Mouse (Mus musculus) induced T-regulatory cell, adult 2 months (primary cell): ENCODE data around the gene Batf3.

Experiments used
- DNase-seq: peaks from one replicate; pipeline ENCODE4 v3.0.0-alpha.2; 2012; ENCODE audit warnings: low read depth

Batf3 gene

DNA sequence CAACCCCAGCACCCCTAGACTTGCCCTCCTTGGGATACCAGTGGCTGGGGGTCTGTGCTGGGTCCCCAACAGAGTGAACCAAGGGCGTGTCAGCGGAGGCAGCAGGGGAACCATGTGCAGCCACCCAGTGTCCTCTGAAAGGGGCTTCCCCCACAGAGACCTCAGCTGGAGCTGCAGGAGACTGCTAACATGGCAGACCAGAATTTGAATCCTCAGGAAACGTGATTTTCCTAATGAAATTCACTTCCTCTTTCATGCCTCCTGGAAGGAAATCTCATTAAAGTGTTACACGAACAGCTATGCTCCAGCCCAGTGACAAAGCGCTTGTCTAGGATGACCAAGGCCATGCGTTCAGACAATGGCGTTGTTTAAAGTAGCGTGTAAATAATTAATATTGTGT lies 10.7 kb upstream of the Batf3 start:
- no peak for DNase-seq

DNA sequence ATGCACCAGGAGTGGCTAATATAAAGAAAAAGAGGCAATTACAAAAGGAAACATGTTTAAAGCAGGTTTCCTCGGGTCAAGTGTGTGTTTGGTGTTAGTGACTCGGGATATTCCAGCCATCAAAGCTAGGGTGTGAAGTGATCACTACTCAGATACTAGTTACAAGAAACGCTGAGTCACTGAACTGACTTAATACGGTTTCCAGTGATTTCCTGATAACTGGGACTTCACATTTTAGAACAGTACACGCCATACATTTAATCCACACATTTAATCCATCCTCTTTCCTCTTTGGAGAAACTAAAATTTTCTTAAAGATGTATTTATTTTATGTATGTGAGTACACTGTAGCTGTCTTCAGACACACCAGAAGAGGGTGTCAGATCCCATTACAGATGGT lies 9.7 kb upstream of the Batf3 start:
- DNase-seq, result no peak

DNA sequence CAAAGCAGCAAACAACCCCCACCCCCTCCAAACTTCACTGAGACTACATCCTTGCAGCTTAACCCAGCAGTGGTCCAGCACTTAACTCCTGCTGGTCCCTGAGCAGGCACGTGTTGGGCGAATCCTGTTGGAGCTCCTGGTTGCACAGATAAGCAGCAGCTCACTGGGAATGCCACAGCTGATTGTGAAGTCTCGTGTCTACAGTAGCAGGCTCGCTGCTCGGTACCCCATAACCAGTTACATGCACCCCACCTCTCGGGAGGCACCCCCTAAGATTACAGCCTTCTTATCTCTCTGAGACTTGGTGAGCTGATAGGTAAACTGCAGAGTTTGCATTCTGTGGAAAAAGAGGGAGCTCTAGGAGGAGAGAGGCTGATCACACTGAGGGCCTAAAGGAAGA lies 8.3 kb upstream of the Batf3 start:
- DNase-seq, result no peak

DNA sequence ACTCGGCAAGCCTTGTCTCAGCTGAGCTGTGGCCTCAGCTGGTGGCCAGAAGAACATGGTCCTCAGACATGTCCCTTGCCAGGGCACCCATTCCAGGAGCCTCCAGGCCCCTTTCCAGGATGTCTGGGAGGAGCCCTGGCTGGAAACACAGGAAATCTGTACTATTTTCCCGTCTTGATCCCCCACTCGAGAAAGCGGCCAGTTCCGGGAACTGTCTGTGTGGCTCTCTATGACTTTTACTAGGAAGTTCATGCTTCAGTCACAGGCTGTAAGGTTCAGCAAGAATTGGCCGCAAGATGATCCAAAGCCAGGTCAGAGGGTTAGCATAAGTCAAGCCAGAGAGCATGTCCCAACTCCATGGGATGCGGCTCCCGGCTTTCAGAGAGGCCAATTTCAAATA lies 5.6 kb upstream of the Batf3 start:
- DNase-seq, result no peak

DNA sequence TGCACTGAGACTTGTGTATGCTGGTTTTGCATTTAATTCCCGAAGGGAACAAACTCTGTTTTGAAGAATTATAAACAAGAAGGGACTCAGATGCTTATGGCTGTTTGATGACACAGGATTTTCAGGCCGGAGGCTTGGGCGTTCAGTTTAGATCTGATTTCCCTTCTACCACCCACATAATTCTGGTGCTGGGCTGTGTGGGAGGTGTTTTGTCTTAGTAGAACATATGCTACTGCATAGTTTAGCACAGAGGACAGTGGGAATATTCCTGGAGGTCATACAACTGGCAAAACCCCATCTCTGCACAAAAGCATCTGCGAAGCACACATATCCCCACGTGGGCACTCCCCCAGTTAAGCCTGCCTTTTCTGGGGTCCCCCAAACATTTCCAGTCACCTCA lies 4.1 kb upstream of the Batf3 start:
- DNase-seq, result no peak

DNA sequence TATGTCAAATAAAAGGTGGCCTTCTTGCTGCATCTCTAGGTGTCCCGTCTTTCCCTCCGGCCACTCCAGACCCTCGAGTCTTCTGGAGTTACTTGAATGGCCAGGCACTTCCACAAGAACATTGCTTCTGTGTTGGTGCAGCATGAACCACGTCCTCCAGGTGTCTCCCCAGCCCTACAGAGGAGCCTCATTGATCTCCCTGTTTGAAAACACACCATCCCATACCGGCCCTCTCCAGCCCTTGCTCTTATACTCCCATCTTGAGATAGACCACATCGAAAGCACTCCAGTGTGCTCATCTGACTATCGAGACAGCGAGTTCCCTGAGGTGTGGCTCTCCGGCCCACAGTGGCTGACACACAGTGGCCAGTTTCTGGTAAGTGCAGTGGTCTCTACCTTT lies 2.6 kb upstream of the Batf3 start:
- peak; percentile 36 for DNase-seq

DNA sequence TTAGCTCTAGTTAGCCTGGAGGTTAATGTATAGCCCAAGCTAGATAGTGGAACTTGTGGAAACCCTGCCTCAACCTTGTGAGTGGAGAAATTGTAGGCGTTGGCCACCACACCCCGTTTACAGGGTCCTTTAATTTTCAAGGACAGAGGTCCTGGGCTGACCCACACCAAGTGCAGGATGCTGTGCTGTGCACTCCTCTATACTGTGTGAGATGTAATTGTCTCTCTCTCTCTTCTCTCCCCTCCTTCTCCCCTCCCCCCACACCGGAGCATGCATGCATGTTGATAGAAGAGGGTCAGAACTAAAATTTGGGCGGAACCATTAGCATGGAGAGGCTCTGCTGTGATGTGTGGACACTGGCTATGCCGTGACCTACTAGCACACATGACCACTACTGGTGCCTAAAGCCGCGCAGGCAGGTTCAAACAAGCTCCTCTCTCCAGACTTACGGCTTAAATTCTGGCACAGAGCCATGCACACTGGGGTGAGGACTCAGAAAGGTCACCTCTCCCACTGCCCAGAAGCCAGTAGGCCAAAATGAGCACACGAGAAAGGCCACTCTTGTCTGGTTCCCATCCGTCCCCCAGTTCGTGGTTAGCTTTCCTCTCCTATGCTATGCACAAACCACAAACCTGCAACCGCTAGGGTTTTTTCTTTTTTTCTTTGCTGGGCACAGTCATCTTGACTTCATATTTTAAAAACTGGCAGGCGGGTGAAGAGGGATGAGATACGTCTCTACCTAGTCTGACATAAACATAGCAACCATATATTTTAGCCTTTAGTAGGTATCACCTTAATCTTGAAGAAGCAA lies 571 bp upstream of the Batf3 start:
- peak; percentile 57 for DNase-seq

DNA sequence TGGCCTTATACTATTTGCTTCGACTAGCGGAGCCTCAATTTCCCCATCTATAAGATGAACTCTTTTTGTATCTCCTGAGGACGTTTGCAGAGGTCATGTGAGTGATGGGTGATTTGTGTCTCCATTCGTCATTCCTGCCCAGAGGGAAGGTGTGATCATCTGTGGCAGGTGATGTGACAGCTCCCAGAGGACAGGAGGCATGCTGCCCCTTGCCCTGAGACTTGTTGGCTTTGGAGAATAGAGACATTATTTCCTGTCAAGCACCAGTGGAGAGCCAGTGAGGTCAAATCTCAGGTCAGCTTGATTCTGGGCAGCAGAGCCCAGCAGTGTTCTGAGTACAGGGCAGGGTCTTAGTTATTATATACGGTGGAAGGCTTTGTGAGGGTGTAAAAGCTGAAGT lies 1.5 kb downstream of the Batf3 start:
- no peak for DNase-seq

DNA sequence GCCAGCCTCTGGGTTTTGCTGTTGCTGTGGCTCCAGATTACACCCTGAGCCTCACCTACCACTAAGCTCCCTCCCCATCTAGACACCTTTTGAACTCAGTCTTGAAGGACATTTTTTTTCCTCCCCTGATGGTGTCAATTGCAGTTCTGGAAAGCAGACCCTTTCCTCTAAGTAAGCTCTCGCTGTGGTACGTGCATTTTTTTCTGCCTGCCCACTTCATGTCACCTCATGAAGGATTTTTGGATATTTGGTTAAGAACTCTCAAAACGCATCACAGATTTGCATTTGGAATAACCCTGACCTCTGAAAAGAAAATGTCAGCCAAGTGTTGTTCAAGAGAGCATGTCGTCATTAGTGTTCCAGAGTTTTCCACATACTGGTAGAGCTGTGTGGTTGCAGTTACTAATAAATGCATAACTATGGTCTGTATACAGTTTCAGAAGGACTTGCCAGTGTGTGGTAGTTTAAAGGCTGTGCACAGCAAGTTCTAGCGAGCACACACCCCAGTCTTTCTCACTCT lies 2.2 kb downstream of the Batf3 start:
- no peak for DNase-seq

DNA sequence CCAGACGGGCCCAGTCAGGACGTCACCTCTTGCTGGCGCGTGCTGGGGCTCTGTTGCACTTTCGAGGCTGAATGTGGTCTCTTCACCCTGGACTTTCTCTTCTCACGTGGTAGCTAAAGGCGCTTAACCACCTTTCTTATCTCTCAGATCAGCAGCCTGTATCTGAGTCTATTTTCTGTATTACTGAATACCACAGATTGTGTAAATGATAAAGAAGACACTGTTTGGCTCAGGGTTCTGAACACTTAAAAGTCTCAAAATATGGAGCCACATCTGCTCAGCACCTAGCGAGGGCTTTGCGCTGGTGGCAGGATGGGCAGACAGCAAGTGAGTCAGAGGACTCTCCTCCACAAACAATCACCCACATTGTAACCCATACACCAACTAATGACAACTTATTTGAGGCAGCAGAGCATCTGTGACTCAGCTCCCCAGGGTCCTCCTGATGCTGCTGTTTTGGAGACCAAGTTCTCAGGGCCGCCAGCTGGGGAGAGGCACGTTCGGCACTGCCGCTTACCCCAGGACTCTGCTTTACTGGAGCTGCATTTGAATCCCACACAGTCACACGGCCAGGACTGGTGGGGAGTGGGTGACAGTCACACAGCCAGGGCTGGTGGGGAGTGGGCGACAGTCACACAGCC lies 5.2 kb downstream of the Batf3 start:
- DNase-seq, result peak; percentile 68

DNA sequence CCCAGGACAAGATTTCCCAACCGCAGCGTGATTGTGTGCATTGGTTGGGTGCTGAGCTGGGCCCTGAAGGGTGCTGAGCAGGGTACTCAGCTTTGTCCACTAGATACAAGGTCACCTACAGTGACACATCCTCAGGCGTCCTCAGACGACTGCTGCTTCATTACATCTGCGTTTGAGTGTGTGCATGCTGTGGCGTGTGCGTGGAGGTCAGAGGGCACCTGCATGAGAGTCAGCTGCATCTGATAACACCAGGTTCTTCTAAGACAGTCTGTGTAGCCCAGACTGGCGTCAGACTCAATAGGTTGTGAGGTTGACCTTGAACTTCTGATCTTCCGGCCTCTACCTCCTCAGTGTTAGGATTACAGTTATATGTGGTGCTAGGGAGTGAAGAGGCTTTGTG lies 7.6 kb downstream of the Batf3 start:
- DNase-seq, result no peak

DNA sequence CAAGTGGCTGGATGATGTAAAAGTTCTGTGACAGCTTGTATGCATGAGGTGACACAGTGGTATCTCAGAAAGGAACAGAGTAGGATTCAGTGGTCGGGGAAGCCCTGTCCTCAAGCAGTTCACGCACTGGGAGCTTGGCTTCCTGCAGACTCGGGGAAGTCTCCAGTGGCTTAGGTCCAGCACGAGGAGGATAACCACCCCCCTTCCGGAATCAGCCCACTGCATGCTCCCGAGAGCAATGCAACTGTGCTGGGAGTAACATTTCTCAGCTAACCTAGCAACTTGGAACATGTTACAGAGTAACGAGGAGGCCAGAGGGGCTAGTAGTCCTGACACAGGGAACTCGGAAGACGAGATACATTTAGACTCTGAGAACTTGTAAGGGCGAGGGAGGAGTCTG lies 9.7 kb downstream of the Batf3 start:
- DNase-seq, result no peak

DNA sequence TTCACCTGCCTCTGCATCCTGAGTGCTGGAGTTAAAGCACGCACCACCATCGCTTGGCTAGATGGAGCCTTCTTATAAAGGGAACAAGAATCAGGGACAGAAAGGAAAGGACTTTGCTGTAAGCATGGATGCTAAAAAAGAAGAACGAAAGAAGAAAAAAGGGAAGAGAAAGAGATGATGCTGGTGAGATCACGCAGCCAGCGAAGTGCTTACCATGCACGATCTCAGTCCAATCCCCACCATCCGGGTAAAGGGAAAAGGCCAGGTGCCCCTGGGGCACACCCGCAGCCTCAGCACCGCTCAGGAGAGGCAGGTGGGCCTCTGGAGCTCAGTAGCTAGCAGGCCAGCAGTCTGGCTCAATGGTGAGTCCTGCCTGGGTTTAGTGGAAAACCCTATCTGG lies 12.3 kb downstream of the Batf3 start:
- DNase-seq, result no peak

DNA sequence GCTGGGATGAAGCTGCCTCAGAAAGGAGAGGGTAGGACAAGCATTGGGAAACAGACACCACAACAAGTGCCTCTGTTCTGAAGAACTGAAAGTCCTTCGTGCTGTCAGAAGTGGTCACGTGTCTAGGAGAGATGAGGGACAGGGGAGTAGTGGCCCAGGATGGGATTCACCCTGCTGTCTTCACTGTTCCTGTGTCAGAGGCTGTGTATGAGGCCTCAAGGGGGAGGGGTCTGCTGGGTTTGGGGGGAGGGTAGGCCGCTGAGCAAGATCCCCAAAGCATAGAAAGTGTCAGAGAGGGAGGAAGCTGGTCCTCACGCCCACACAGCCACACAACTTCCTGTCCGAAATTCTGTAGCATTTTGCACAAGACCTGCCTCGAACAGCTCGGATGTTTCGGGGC lies 13.5 kb downstream of the Batf3 start:
- no peak for DNase-seq

DNA sequence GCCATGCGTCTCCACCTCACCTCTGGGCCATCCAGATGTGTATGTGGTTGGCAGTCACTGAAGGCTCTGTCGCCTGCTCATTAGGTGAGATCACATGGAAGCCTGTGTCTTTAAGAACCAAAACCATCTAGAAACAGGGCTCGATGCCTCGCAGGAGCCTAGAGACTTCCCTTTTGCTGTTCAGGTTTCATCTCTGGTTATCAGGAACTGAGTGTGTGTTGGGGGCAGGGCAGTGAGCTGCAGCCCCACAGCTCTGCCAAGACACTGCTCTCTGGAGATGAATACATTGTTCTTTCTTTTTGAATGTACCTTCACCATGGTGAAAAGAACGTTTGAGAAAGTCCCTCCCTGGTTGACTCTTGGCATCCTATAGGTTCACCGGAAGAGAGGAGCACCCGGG lies 17.2 kb downstream of the Batf3 start:
- no peak for DNase-seq

DNA sequence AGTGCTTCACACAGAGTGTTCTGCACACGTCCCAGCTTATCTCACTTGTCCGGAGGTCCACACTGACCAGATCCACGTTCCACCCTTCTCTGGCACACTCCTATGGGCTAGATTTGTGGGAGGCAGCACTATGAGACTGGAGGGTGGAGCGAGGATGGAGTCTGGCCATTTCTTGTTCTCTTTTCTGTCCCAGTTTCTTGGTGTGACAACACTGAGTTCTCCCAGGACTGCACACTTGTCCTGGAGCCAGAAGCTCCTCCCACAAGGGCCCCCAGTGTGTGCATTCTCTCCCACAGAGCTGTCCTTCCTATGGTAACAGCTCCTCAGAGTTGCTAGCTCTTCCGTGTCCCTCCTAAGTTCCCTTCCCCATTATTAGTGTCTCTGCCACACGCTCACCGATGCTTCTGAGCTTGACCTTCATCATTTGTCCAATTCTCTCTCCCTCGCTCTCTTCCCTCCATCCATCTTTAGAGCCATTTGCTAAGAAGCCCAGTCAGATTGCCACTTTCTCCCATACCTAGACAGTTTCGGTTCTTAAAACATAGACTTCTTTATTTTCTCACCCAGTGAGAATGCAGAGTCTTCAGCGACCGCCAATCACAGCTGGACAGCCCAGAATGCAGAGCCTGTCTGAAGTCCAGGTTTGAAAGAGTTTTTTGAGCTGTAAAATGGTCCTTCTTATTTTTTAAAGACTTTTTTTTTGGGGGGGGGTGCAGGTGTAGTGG lies 18.0 kb downstream of the Batf3 start:
- no peak for DNase-seq

DNA sequence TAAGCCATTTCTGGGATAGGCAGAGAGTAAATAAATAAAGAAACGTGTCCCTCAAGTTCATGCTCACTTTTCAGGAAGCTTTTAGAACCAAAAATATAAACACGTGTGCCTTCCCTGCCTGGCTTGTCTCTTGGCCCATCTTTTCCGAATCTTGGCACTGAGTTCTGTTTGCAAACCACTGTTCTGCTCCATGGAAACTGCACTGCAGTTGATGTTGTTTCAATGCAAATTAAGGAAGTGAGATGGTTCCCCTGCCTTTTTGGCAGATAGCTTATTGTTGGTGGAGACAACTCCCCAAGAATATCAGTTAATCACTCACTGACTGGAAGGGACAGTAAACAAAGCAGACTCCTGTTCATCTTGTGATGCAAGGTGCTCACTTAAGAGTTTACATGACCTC lies 25.1 kb downstream of the Batf3 start:
- DNase-seq, result no peak

DNA sequence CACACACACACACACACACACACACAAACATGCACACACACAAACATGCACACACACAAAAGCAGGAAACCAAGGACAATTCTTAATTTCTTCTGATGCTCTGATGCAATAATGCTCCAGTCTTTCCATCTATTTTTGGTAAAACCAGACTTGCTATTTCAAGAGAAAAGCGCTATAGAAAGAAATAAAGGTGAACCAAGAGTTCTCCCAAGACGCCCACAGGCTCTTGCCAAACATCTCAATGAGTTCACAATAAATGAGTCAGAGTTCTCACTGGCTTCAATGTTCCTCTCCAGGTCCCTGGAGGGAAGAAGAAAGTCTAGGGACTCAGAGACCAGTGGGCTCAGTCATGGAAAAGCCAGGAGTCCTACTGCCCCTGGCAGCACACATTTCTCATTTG lies 26.0 kb downstream of the Batf3 start:
- no peak for DNase-seq

DNA sequence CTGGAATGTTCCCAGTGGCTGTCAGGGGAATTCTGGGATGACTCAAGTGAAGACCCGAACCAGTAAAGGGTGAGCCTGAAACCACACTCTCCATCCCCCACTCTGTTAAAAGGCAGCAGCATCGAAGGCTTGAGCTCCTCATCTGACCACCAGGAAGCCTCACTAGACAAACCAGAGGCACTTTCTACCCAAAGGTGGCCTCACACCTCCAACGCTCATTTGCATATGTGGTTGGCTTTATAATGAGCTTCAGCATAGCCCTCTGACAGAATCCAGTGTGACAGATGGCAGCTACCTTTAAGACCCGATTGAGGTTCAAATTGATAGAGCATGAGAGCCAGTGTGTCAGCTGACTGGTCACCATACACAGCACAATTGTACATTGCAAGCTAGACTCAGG lies 26.6 kb downstream of the Batf3 start:
- no peak for DNase-seq

DNA sequence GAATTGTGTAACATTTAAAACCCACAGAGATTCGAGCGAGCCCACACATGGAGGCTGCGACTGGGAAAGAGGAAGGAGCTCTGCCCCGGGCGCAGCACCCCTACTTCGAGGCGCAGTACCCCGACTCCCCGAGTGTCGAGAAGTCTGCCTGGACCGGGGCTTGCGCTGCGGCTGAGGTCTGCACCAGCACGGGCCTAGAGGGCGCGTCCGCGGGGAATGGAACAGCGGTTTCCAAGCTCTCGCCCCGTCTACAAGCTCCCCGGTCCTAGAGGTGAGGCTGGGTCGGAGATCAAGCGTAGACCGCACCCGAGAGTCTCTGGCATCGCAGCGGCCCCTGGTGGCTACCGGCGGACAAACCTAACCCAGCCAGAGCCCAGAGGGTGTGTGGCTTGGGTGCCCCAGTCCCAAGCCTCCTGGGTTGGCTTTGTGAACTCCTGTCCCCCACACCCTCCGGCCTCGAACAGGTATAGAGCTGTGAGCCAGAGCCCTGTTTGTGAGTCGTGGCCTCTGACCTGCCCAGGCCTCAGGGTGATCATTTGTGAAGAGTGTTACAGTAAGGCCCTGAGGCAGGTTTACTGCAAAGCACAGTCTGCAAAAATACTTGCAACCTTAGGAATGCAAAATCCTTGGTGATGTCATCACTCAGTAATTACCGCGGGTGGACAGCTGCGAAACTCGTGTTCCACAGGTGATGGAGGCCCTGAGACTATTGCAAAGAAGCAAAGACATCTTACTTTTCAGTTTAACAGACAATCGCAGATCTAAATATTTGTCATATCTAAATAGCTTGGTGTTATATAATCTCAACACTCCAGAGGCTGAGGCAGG lies 28.4 kb downstream of the Batf3 start:
- peak; percentile 78 for DNase-seq

DNA sequence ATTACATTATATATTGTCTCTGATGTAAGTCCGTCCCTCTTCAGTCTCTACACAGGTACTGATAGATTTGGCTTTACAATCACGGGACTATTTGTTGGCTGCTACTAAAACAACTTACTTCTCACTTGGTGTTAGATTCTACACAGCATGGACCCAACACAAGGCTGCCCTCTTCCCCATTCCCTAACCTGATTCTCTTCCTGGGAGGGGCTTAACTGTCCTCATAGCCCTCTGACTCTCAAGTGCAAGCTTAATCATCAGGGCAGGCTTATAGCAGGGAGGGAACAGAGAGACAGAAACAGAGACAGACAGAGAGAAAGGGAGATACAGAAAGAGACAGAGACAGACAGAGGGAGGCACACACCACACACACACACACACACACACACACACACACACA lies 34.0 kb downstream of the Batf3 start:
- DNase-seq, result no peak

DNA sequence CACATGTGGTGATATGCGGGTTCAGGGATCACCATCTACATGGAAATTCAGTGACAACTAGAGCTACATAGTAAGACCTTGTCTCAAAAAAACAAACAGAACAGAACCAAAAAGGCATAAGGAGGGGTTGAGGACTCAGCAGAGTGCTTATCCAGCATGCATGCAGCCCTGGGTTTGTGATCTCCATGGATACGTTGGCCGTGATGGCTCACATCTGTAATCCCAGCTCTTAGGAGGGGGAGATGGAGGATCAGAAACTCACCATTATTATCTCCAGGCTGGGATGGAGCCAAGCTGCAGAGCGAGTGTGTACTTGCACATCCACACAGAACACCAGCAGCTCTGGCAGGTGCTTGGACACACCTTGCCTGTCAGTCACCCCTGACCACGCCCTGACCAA lies 34.6 kb downstream of the Batf3 start:
- DNase-seq, result no peak
